Mouse (Mus musculus) kidney, adult 8-10 months (tissue): ENCODE results near the gene Actg1.

Source experiments
- DNase-seq, 2 experiments: peaks; one replicate each; pipeline ENCODE4 v3.0.0; 2022

The Actg1 gene

GRCm38 (mm10) chr11:120347791-120348683, at the start of gene Actg1:
Actg1 (minus strand) TSS chr11:120348542.
- peak; percentile 83 to 84 for DNase-seq

GRCm38 (mm10) chr11:120397602-120398001, 49.3 kb upstream of the Actg1 start:
- no peak for DNase-seq

DNA sequence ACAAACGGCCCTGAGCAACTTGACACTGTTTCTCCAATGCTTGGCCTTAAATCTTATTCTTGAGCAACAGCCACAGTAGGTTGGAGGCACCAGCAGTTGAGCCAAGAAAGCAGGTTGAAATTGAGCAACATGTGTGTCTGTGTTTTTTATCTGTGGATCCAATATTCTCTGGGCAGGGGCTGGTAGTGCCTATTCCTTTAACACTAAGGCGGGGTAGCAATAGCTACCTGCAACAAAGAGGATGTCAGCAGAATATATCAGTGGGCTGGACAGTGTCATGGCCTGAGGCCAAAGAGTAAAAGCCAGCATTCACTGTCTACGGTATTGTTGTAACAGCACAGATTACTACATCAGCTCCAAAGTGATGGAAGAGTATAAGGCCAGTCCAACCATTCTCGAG, 47.3 kb upstream of the Actg1 start:
- DNase-seq, result no peak

DNA sequence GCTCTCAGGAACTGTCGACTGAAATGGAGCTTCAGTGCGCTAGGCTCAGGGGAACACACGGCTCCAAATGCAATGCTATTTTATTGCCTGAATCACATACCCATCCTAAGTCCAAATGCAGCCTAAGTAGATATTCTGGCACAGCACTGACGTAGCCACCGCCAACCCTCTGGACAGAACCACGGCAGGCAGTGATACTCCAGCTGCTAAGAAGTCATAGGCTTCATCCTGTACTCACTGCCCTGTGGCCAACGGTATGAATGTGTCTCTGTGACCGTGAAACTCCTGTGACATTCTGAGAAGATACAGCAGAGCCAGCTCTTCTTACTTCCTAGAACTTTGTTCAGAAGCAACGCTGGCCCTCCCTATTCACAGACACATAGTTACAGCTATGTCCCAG, 40.2 kb upstream of the Actg1 start:
- DNase-seq, result no peak

GRCm38 (mm10) chr11:120387157-120387556, 38.8 kb upstream of the Actg1 start:
- DNase-seq, result no peak

- DNase-seq, result no peak
Measured at GRCm38 (mm10) chr11:120386632-120387031, 38.3 kb upstream of the Actg1 start.

GRCm38 (mm10) chr11:120382509-120382908, 34.2 kb upstream of the Actg1 start:
- no peak for DNase-seq

DNA sequence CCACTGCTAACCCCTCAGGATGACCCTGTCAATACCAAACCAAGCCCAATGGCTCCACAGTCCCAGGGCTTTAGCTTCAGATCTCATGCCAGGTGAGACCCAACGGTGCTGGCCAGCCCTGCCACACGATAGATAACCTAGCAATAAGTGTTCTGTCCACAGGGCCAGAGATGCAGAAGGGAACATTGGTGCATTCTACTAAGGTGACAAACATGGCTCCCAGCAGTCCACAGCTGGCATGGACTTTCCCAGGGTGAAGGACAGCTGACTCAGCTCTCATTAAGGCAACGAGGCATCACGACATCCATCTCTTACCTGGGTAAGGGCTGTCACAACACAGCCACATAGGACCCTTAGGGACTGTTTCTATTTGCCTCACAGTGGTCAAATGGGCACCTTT, 32.8 kb upstream of the Actg1 start:
- DNase-seq, result no peak

GRCm38 (mm10) chr11:120380271-120380670, 31.9 kb upstream of the Actg1 start:
- DNase-seq, result no peak

- peak; percentile 91 to 92 for DNase-seq
Measured at GRCm38 (mm10) chr11:120378611-120379540, 30.5 kb upstream of the Actg1 start, which contains the start of gene Faap100. Faap100 (minus strand) TSS chr11:120378764.

DNA sequence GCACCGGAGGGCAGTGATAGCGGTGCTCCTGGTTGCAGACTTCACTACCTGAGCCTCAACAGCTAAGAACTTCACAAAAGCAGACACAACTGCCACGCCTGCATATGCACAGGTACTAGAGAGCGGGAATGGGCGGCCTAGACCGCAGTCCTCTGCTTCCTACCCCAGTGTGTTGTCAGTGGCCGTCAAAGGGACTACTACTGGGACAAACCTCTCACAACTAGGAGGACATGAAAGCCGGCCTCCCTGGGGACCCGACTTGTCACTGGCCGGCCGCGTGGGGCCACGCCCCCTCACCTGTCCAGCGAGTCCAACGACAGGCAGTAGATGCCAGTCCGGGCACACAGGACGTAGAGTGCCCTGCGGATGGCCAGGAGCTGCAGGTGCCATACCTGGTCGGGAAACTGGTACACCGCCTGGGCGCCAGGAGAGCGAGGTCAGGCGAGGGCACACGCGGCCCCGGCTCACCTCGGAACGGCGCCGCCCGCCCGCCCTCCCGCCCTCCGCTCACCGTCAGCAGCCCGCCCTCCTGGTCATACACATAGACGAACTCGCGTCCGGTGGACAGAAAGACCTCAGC, 29.8 kb upstream of the Actg1 start:
- peak; percentile 74 to 77 for DNase-seq

GRCm38 (mm10) chr11:120377337-120377736, 29.0 kb upstream of the Actg1 start:
- no peak for DNase-seq

- no peak for DNase-seq
Measured at GRCm38 (mm10) chr11:120376302-120377160, 28.2 kb upstream of the Actg1 start.

DNA sequence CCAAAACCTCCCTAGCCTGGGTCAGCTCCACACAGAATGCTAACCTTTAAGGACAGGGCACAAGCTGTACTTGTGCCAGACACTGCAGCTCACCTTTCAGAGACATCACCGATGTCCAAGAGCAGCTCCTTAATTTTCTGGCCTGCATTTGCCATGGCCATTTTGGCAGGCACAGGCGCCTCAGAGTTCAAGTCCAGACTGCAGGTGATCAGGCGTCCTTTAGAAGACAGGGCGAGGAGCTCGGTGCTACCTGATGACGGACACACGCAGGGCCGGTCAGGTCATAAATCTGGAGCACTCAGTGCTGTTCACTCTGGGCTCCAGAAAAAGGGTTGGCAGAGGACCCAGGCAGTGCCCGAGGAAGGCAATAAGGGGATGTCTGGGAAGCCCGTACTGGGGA, 27.0 kb upstream of the Actg1 start:
- DNase-seq, result no peak

GRCm38 (mm10) chr11:120373820-120374586, 25.7 kb upstream of the Actg1 start:
- DNase-seq, result peak; percentile 68 to 74

- DNase-seq, result no peak
Measured at GRCm38 (mm10) chr11:120373025-120373424, 24.7 kb upstream of the Actg1 start.

GRCm38 (mm10) chr11:120369656-120370055, 21.3 kb upstream of the Actg1 start:
- peak in 1 of 2 experiments; percentile 76 for DNase-seq

GRCm38 (mm10) chr11:120366443-120367027, 18.2 kb upstream of the Actg1 start:
- no peak for DNase-seq

GRCm38 (mm10) chr11:120362891-120363290, 14.5 kb upstream of the Actg1 start:
- DNase-seq, result no peak

GRCm38 (mm10) chr11:120361295-120361694, 13.0 kb upstream of the Actg1 start, which contains the start of gene Fscn2:
Fscn2 (plus strand) TSS chr11:120361534.
- no peak for DNase-seq

GRCm38 (mm10) chr11:120360755-120361154, 12.4 kb upstream of the Actg1 start:
- DNase-seq, result no peak
